Mouse (Mus musculus): ENCODE results near the gene Frmd4a. TPM values are rescaled to one million over a fixed set of nuclear protein-coding genes. Genes with fewer than 3 reads are reported as not detected.

Frmd4a gene
- total RNA-seq, 1 experiment = 9.3 TPM

DNA sequence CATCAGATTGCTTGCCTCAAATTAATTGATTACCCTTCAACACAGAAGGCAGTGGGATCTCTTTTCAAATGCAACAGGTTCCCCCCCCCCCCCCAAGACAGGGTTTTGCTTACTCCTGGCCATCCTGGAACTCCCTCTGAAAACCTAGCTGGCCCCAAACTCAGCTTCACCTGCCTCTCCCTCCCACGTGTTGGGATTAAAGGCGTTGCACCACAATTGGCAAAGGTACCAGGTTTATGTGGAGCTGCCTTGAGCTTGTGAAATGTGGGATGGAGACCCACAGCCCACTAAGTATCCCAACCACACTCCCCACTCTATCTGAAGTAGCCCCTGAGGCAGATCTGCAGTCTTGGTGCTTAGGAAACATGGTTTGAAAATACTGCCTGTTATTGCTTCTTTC is 565.4 kb downstream of the Frmd4a start:
- Histone ChIP-seq H3K9me3 (ENCODE audit: control insufficient read depth, insufficient read depth, low read depth, low read length) (no peaks in the 10 kb centered on the region), H3K27ac (ENCODE audit: insufficient read depth, low read depth, low read length, poor library complexity, severe bottlenecking) (no peak overlapping the region), H3K4me3 (ENCODE audit: insufficient read depth in 1 of 2, low read depth in 1 of 2, low read length in 2 of 2, poor library complexity in 1 of 2, severe bottlenecking in 1 of 2) (no peak overlapping the region), H3K4me1 (ENCODE audit: control insufficient read depth in 2 of 2, insufficient read depth in 2 of 2, low read length in 2 of 2, poor library complexity in 1 of 2) (peaks cover 0 to 13% of the 10 kb centered on the region in 2 experiments; a peak in 1 of 4 replicates), H3K9ac (ENCODE audit: insufficient read depth, low read depth, low read length, poor library complexity, severe bottlenecking) (no peak overlapping the region), H3K36me3 (ENCODE audit: control insufficient read depth, insufficient read depth, low read length, poor library complexity, severe bottlenecking) (no peaks in the 10 kb centered on the region; the same call in 1 of the 2 replicates)
- DNase-seq (ENCODE audit: low read depth, low spot score) = no peak
- in situ Hi-C loops (cut with MboI; ENCODE audit: low sequenced_read_pairs in 2 of 2, unreplicated experiment in 2 of 2) = no loop called here
- TF ChIP-seq CHD2 (IDR thresholded peaks at IDR 0.05; ENCODE audit: low read depth, low read length) (no peak), MAFK (IDR thresholded peaks at IDR 0.05; ENCODE audit: insufficient read depth, low read depth, low read length) (no peak)

DNA sequence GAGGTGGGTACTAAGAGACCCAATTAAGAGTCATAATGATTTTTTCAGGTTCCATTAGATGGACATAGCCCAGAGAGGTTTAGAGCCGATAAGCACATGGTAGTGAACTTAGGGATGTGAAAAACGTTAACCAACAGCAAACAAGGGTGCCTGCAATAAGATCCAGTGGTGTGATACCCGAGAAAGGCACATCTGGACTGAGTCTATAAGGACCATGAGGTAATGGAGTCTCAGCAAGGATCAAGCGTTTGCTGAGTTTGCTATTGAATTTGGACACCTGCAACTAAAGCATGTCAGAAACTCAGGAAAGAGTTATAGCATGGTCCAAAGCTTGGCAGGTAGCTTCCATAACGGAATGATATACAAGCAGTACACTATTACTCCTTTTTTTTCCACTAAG is 566.7 kb downstream of the Frmd4a start:
- no peak for TF ChIP-seq MAFK (IDR thresholded peaks at IDR 0.05; ENCODE audit: insufficient read depth, low read depth, low read length)
- no peak for TF ChIP-seq ZC3H11A (IDR thresholded peaks at IDR 0.05; ENCODE audit: borderline replicate concordance, low read depth, low read length)
- H3K4me3 ChIP-seq (ENCODE audit: insufficient read depth in 1 of 2, low read depth in 1 of 2, low read length in 2 of 2, poor library complexity in 1 of 2, severe bottlenecking in 1 of 2) = no peak overlapping the region
- H3K9ac ChIP-seq (ENCODE audit: insufficient read depth, low read depth, low read length, poor library complexity, severe bottlenecking) = no peak overlapping the region
- no peaks in the 10 kb centered on the region for H3K9me3 ChIP-seq (ENCODE audit: control insufficient read depth, insufficient read depth, low read depth, low read length)
- H3K27ac ChIP-seq (ENCODE audit: insufficient read depth, low read depth, low read length, poor library complexity, severe bottlenecking) = no peak overlapping the region
- DNase-seq (ENCODE audit: low read depth, low spot score) = no peak
- in situ Hi-C loops (cut with MboI; ENCODE audit: low sequenced_read_pairs in 2 of 2, unreplicated experiment in 2 of 2) = no loop called here
- H3K36me3 ChIP-seq (ENCODE audit: control insufficient read depth, insufficient read depth, low read length, poor library complexity, severe bottlenecking) = peaks cover 3% of the 10 kb centered on the region; the same call in 1 of the 2 replicates
- peaks cover 0 to 13% of the 10 kb centered on the region in 2 experiments; a peak in 1 of 4 replicates for H3K4me1 ChIP-seq (ENCODE audit: control insufficient read depth in 2 of 2, insufficient read depth in 2 of 2, low read length in 2 of 2, poor library complexity in 1 of 2)

DNA sequence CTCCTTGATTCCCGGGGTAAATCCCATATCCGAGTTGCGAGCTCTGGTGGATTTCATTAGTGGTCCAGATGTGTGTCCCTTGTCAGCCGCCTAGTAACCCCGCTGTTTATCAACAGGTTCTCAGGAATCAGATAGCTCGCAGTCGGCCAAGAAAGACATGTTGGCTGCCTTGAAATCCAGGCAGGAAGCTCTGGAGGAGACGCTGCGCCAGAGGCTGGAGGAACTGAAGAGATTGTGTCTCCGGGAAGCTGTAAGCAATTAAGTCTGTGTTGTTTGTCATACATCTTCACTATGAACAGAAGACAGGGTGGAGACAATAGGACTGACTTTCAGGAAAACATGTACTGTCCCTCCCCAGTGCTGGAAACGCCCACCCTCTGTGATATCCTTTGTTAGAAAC is 568.7 kb downstream of the Frmd4a start:
- Histone ChIP-seq H3K9ac (ENCODE audit: insufficient read depth, low read depth, low read length, poor library complexity, severe bottlenecking) (no peak overlapping the region), H3K9me3 (ENCODE audit: control insufficient read depth, insufficient read depth, low read depth, low read length) (no peaks in the 10 kb centered on the region), H3K4me3 (ENCODE audit: insufficient read depth in 1 of 2, low read depth in 1 of 2, low read length in 2 of 2, poor library complexity in 1 of 2, severe bottlenecking in 1 of 2) (no peak overlapping the region), H3K27ac (ENCODE audit: insufficient read depth, low read depth, low read length, poor library complexity, severe bottlenecking) (no peak overlapping the region), H3K36me3 (ENCODE audit: control insufficient read depth, insufficient read depth, low read length, poor library complexity, severe bottlenecking) (peaks cover 3% of the 10 kb centered on the region; the same call in 1 of the 2 replicates), H3K4me1 (ENCODE audit: control insufficient read depth in 2 of 2, insufficient read depth in 2 of 2, low read length in 2 of 2, poor library complexity in 1 of 2) (peaks cover 0 to 8% of the 10 kb centered on the region in 2 experiments; a peak in 1 of 4 replicates)
- no peak for TF ChIP-seq ZC3H11A (IDR thresholded peaks at IDR 0.05; ENCODE audit: borderline replicate concordance, low read depth, low read length)
- TF ChIP-seq MAFK (IDR thresholded peaks at IDR 0.05; ENCODE audit: insufficient read depth, low read depth, low read length) = no peak
- TF ChIP-seq CHD2 (IDR thresholded peaks at IDR 0.05; ENCODE audit: low read depth, low read length) = no peak
- no peak for TF ChIP-seq HCFC1 (IDR thresholded peaks at IDR 0.05; ENCODE audit: borderline replicate concordance, insufficient read depth, low read length)
- TF ChIP-seq ZNF384 (IDR thresholded peaks at IDR 0.05; ENCODE audit: low read depth, low read length) = no peak
- DNase-seq (ENCODE audit: low read depth, low spot score) = no peak
- in situ Hi-C loops (cut with MboI; ENCODE audit: low sequenced_read_pairs in 2 of 2, unreplicated experiment in 2 of 2) = no loop called here

DNA sequence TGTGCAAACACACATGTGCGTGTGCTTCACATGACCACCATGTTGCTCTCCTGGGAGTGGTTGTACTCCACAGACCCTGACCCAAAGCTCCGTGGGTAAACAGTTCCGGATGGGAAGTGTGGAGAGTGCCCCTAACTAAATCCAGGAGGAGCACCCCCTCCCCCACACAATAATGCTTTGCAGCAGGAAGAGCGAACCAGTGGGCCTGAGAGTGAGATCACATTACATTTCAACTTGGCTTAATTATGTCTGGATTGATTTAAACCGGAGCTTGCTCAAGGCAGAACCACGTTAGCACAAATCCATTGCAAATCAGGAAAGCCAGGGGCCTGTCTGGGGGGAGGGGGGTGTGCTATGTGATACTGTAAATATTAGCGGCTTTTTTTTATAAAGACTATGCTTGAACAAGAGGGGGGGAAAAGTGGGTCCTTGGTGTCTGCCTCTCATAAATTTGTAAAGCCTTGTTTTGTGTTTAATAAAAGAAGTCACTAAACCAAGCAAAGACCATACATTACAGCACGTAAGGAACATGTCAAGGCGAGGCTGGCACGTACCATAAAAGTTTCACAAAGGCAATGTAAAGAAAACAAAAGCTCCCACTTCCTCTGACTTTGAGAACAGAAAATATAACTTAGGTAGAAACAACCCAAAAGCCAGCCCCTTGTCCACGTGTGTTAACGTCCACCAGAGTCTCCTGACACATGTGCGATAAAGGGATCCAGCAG is 570.3 kb downstream of the Frmd4a start:
- in situ Hi-C loops (cut with MboI; ENCODE audit: low sequenced_read_pairs in 2 of 2, unreplicated experiment in 2 of 2) = no loop called here
- H3K4me1 ChIP-seq (ENCODE audit: control insufficient read depth in 2 of 2, insufficient read depth in 2 of 2, low read length in 2 of 2, poor library complexity in 1 of 2) = peaks cover 0 to 11% of the 10 kb centered on the region in 2 experiments; a peak in 1 of 4 replicates

More for the DNA sequence above, 570.3 kb downstream of the Frmd4a start:
- Histone ChIP-seq H3K27ac (ENCODE audit: insufficient read depth, low read depth, low read length, poor library complexity, severe bottlenecking) (no peak overlapping the region), H3K36me3 (ENCODE audit: control insufficient read depth, insufficient read depth, low read length, poor library complexity, severe bottlenecking) (peaks cover 3% of the 10 kb centered on the region; the same call in 1 of the 2 replicates), H3K9ac (ENCODE audit: insufficient read depth, low read depth, low read length, poor library complexity, severe bottlenecking) (no peak overlapping the region), H3K4me3 (ENCODE audit: insufficient read depth in 1 of 2, low read depth in 1 of 2, low read length in 2 of 2, poor library complexity in 1 of 2, severe bottlenecking in 1 of 2) (no peak overlapping the region), H3K9me3 (ENCODE audit: control insufficient read depth, insufficient read depth, low read depth, low read length) (no peaks in the 10 kb centered on the region)
- DNase-seq (ENCODE audit: low read depth, low spot score) = no peak
- TF ChIP-seq ZNF384 (IDR thresholded peaks at IDR 0.05; ENCODE audit: low read depth, low read length) = no peak
- no peak for TF ChIP-seq HCFC1 (IDR thresholded peaks at IDR 0.05; ENCODE audit: borderline replicate concordance, insufficient read depth, low read length)
- TF ChIP-seq ZC3H11A (IDR thresholded peaks at IDR 0.05; ENCODE audit: borderline replicate concordance, low read depth, low read length) = no peak
- TF ChIP-seq MAFK (IDR thresholded peaks at IDR 0.05; ENCODE audit: insufficient read depth, low read depth, low read length) = no peak
- TF ChIP-seq CHD2 (IDR thresholded peaks at IDR 0.05; ENCODE audit: low read depth, low read length) = no peak

All from ES-E14 (cell line).